27 mouse cellular contexts compared by ENCODE assay signal in genomic region chr12:68139831-68140230, GRCm38 (mm10).
"Had no signal": no experiment of that assay in that cellular context is flagged by ENCODE, and none has a peak within 500 bp of the region (broad histone marks: within the 10 kb centered on the region; RNA-seq: fewer than 3 reads in every experiment).

No protein-coding gene starts in this region.

- H3K4me3 ChIP-seq: embryonic facial prominence, embryonic 10.5 days; embryonic facial prominence, embryonic 12.5 days; embryonic facial prominence, embryonic 13.5 days; embryonic facial prominence, embryonic 15.5 days; erythroblast, embryonic 14.5 days; forebrain, embryonic 10.5 days; forebrain, embryonic 12.5 days; forebrain, embryonic 13.5 days; forebrain, embryonic 15.5 days; gastrocnemius, adult 2 months; heart, adult 2 months had no signal

- H3K27ac ChIP-seq: embryonic facial prominence, embryonic 10.5 days; embryonic facial prominence, embryonic 12.5 days; embryonic facial prominence, embryonic 13.5 days; embryonic facial prominence, embryonic 15.5 days; forebrain, embryonic 10.5 days; forebrain, embryonic 12.5 days; forebrain, embryonic 13.5 days; forebrain, embryonic 15.5 days; gastrocnemius, adult 2 months; heart, adult 2 months had no signal

- H3K27me3 ChIP-seq: embryonic facial prominence, embryonic 12.5 days; embryonic facial prominence, embryonic 13.5 days; embryonic facial prominence, embryonic 15.5 days; forebrain, embryonic 12.5 days; forebrain, embryonic 13.5 days; forebrain, embryonic 15.5 days had no signal

- H3K4me1 ChIP-seq: embryonic facial prominence, embryonic 10.5 days; embryonic facial prominence, embryonic 12.5 days; embryonic facial prominence, embryonic 13.5 days; embryonic facial prominence, embryonic 15.5 days; forebrain, embryonic 10.5 days; forebrain, embryonic 12.5 days; forebrain, embryonic 13.5 days; forebrain, embryonic 15.5 days had no signal

- H3K36me3 ChIP-seq: embryonic facial prominence, embryonic 10.5 days; embryonic facial prominence, embryonic 12.5 days; embryonic facial prominence, embryonic 13.5 days; embryonic facial prominence, embryonic 15.5 days; forebrain, embryonic 10.5 days; forebrain, embryonic 12.5 days; forebrain, embryonic 15.5 days had no signal

- DNase-seq: cerebellum, adult 9-10 months; cerebellum, adult 9-11 months; cerebellum, postnatal 10 days; cerebellum, postnatal 14 days; cerebellum, postnatal 25 days; cerebellum, postnatal 36 days; embryo, embryonic 11 days; forebrain, postnatal 0 days; gastrocnemius, adult 2 months; gastrocnemius, postnatal 10 days; gastrocnemius, postnatal 14 days; gastrocnemius, postnatal 25 days; gastrocnemius, postnatal 36 days; heart, adult 11 months; heart, adult 18-20 months; heart, adult 2 months had no signal

- ATAC-seq: forebrain, embryonic 13.5 days; forebrain, embryonic 14.5 days; forebrain, embryonic 15.5 days; forebrain, embryonic 16.5 days; forebrain, postnatal 0 days had no signal
